Mouse (Mus musculus): ENCODE measurements around the gene E130114P18Rik. TPM values are rescaled to one million over a fixed set of nuclear protein-coding genes. Genes with fewer than 3 reads are reported as not detected.

The E130114P18Rik gene
- polyA plus RNA-seq, 1 experiment from 2014 or later: 62.9 TPM

DNA sequence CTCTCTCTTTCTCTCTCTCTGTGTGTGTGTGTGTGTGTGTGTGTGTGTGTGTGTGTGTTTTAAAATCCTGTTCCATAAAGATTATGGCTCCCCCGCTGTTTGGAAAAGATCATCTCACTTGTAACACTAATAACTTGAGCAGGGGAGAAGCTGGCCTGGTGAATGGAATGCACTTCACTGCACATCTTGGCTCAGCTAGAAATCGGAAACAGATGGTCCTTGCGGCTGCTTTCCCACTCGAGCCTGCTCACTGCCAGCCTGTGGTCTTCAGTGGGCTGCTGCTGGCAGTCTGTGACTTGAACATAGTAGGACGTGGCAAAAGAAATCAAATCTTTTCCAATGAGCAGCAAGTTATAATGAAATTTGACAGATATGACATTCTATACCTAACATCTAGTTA, 202.4 kb downstream of the E130114P18Rik start:
- Histone ChIP-seq H3K27ac (ENCODE audit: low read depth, low read length) (peak overlapping the region; percentile 64; the same call in 1 of the 2 replicates), H3K4me3 (ENCODE audit: low read depth, low read length) (no peak overlapping the region), H3K27me3 (replicated peaks; ENCODE audit: control insufficient read depth, insufficient read depth, low read length) (no peaks in the 10 kb centered on the region), H3K9ac (ENCODE audit: low read length) (no peak overlapping the region), H3K36me3 (ENCODE audit: control insufficient read depth, insufficient read depth, low read length) (no peaks in the 10 kb centered on the region), H3K9me3 (replicated peaks; ENCODE audit: control insufficient read depth, low read length) (no peaks in the 10 kb centered on the region), H3K4me1 (ENCODE audit: control insufficient read depth, insufficient read depth, low read length) (peaks cover 33% of the 10 kb centered on the region), H3K4me2 (ENCODE audit: low read length) (no peak overlapping the region)
- peak; percentile 88 for DNase-seq (ENCODE audit: low spot score)
- WGBS: 30% methylated on average over 5 of the region's 5 CpGs
- peak; percentile 90 for ATAC-seq

DNA sequence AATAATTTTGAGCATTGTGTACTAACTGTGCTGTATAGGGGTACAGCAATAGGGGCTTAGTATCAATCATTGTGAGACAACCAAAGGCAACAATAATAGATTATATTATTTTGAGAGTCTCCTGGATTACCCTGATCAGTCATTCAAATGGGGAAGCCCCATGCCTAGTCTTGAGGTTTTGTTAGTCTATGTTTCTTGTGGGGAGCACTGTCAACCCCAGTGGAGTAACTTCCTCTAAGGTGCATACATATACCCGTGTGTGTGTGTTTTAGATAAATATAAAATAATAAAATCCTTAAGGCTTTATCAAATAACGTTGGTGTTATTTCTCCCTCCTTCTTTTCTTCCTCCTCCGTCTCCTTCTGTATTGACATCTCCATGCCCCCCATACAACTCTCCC, 208.6 kb downstream of the E130114P18Rik start:
- Histone ChIP-seq H3K4me1 (ENCODE audit: control insufficient read depth, insufficient read depth, low read length) (no peaks in the 10 kb centered on the region), H3K9me3 (replicated peaks; ENCODE audit: control insufficient read depth, low read length) (no peaks in the 10 kb centered on the region), H3K4me2 (ENCODE audit: low read length) (no peak overlapping the region), H3K9ac (ENCODE audit: low read length) (no peak overlapping the region), H3K36me3 (ENCODE audit: control insufficient read depth, insufficient read depth, low read length) (0 out of 2 replicates have a peak, but pooled peaks cover 3% of the 10 kb centered on the region), H3K4me3 (ENCODE audit: low read depth, low read length) (no peak overlapping the region), H3K27ac (ENCODE audit: low read depth, low read length) (no peak overlapping the region), H3K27me3 (replicated peaks; ENCODE audit: control insufficient read depth, insufficient read depth, low read length) (no peaks in the 10 kb centered on the region)
- WGBS: 90% methylated on average over 3 of the region's 3 CpGs
- no peak for ATAC-seq
- DNase-seq (ENCODE audit: low spot score): no peak

DNA sequence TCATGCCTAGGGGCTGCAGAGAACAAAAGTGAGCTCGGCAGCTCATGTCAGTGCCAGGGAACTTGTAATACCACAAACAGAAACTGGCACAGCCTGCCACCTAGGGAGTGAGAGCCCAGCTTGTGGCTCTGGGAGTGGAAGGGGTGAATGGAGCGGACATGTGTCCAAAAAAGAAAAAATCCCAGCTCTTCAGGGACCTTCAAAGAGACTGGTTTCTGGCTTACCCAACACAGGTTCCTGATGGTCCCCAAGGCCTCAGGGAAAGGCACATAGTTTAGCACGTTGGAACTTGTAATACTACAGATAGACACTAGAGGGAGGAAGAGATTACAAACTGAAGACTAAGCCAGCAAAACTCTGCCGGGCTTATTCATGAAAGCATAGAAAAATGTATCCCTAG, 213.2 kb downstream of the E130114P18Rik start:
- Histone ChIP-seq H3K27ac (ENCODE audit: low read depth, low read length) (no peak overlapping the region), H3K36me3 (ENCODE audit: control insufficient read depth, insufficient read depth, low read length) (0 out of 2 replicates have a peak, but pooled peaks cover 5% of the 10 kb centered on the region), H3K4me3 (ENCODE audit: low read depth, low read length) (no peak overlapping the region), H3K4me2 (ENCODE audit: low read length) (no peak overlapping the region), H3K9ac (ENCODE audit: low read length) (no peak overlapping the region), H3K9me3 (replicated peaks; ENCODE audit: control insufficient read depth, low read length) (no peaks in the 10 kb centered on the region), H3K4me1 (ENCODE audit: control insufficient read depth, insufficient read depth, low read length) (no peaks in the 10 kb centered on the region), H3K27me3 (replicated peaks; ENCODE audit: control insufficient read depth, insufficient read depth, low read length) (no peaks in the 10 kb centered on the region)
- 18% methylated on average over 4 of the region's 4 CpGs for WGBS
- peak; percentile 81 for DNase-seq (ENCODE audit: low spot score)
- peak; percentile 86 for ATAC-seq

DNA sequence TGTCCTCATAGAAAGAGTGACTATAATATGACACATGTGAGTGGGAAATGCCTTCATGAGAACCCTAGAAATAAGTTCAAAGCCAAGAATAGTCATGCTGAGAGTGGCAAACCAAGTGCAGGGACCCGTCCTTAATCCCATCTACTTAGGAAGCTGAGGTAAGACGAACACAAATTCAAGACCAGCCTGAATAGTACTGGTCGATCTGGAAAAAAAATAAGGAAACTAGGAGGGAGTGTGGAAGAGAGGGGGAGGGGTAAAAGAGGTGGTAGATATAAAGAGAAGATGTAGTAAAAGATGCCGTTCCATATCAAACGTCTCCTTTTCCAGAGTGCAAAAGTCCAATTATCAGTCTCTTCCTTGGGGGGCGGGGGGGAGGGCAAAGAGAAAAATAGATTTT, 213.7 kb downstream of the E130114P18Rik start:
- no peak overlapping the region for H3K27ac ChIP-seq (ENCODE audit: low read depth, low read length)
- H3K36me3 ChIP-seq (ENCODE audit: control insufficient read depth, insufficient read depth, low read length): 0 out of 2 replicates have a peak, but pooled peaks cover 5% of the 10 kb centered on the region
- H3K4me3 ChIP-seq (ENCODE audit: low read depth, low read length): no peak overlapping the region
- H3K4me1 ChIP-seq (ENCODE audit: control insufficient read depth, insufficient read depth, low read length): no peaks in the 10 kb centered on the region
- DNase-seq (ENCODE audit: low spot score): no peak
- peak; percentile 44 for ATAC-seq
- no peak overlapping the region for H3K4me2 ChIP-seq (ENCODE audit: low read length)
- H3K27me3 ChIP-seq (replicated peaks; ENCODE audit: control insufficient read depth, insufficient read depth, low read length): no peaks in the 10 kb centered on the region
- no peak overlapping the region for H3K9ac ChIP-seq (ENCODE audit: low read length)
- 76% methylated on average over 6 of the region's 6 CpGs for WGBS
- no peaks in the 10 kb centered on the region for H3K9me3 ChIP-seq (replicated peaks; ENCODE audit: control insufficient read depth, low read length)

DNA sequence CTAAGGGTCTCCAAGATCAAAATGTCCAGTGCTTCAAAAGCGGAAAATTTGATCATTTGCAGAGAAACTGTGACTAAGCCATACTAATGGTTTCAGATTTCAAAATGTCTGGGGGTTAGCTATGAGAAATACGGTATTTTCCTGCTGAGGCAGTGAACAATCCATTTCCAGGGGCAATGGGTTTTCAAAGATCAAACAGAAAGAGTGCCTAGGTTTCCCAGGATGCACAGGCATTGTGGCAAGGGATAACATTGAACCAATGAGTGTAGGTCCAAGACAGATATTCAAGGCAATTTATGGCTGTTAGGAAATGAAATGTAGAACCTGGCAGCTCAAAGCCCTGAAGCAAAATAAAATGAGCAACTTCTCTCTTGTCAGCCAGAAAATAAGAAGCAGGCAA, 220.3 kb downstream of the E130114P18Rik start:
- Histone ChIP-seq H3K4me3 (ENCODE audit: low read depth, low read length) (no peak overlapping the region), H3K4me2 (ENCODE audit: low read length) (no peak overlapping the region), H3K9ac (ENCODE audit: low read length) (no peak overlapping the region), H3K27ac (ENCODE audit: low read depth, low read length) (no peak overlapping the region), H3K27me3 (replicated peaks; ENCODE audit: control insufficient read depth, insufficient read depth, low read length) (no peaks in the 10 kb centered on the region), H3K36me3 (ENCODE audit: control insufficient read depth, insufficient read depth, low read length) (0 out of 2 replicates have a peak, but pooled peaks cover 3% of the 10 kb centered on the region), H3K9me3 (replicated peaks; ENCODE audit: control insufficient read depth, low read length) (0 out of 2 replicates have a peak, but pooled peaks cover 3% of the 10 kb centered on the region), H3K4me1 (ENCODE audit: control insufficient read depth, insufficient read depth, low read length) (no peaks in the 10 kb centered on the region)
- ATAC-seq: no peak
- DNase-seq (ENCODE audit: low spot score): no peak
- WGBS: 83% methylated on average over 2 of the region's 2 CpGs

DNA sequence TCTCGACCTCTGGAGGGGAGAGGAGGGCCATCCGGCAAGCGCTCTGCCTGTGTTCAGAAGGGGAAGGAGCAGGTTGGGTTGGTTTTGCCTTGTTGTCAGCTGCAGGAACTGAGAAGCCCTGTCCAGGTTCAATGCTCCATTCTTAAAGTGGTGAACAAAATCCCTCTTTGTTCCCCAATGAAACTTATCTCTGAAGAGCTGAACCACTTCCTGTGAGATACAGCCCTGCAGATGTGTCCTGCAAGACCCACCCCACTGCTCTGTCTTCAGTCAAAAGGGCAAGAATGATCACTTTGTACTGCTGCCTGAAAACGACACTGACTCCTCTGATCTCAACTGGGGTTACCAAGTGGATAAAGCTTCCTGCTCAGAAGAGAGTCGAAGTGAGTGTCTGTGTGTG, 233.9 kb downstream of the E130114P18Rik start:
- Histone ChIP-seq H3K27me3 (replicated peaks; ENCODE audit: control insufficient read depth, insufficient read depth, low read length) (no peaks in the 10 kb centered on the region), H3K36me3 (ENCODE audit: control insufficient read depth, insufficient read depth, low read length) (no peaks in the 10 kb centered on the region), H3K4me1 (ENCODE audit: control insufficient read depth, insufficient read depth, low read length) (no peaks in the 10 kb centered on the region), H3K9me3 (replicated peaks; ENCODE audit: control insufficient read depth, low read length) (peaks cover 4% of the 10 kb centered on the region; the same call in 1 of the 2 replicates), H3K27ac (ENCODE audit: low read depth, low read length) (no peak overlapping the region), H3K9ac (ENCODE audit: low read length) (no peak overlapping the region), H3K4me3 (ENCODE audit: low read depth, low read length) (no peak overlapping the region), H3K4me2 (ENCODE audit: low read length) (no peak overlapping the region)
- ATAC-seq (no peak), DNase-seq (ENCODE audit: low spot score) (no peak)
- 67% methylated on average over 5 of the region's 5 CpGs for WGBS

DNA sequence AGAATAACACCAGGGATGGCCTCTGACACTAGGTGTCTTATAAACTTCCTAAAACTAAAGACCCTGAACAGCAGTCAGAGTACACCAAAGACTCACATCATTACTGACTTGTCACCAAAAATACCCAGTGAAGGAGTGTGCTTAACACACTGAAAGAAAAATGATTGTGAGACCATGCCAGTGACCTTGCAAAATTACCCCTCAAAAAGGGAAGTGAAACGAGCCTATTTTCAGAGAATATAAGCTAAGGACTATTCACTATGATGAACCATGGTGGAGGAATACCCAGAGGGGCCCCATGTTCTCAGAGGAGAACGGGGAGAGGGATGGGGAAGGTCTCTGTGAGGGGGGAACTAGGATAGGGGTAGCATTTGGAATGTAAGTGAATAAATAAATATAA, 245.8 kb downstream of the E130114P18Rik start:
- no peaks in the 10 kb centered on the region for H3K9me3 ChIP-seq (replicated peaks; ENCODE audit: control insufficient read depth, low read length)
- no peak overlapping the region for H3K4me3 ChIP-seq (ENCODE audit: low read depth, low read length)
- no peak overlapping the region for H3K9ac ChIP-seq (ENCODE audit: low read length)
- no peak overlapping the region for H3K27ac ChIP-seq (ENCODE audit: low read depth, low read length)
- WGBS: 69% methylated on average over 2 of the region's 2 CpGs
- no peak for DNase-seq (ENCODE audit: low spot score)
- no peak for ATAC-seq
- H3K4me1 ChIP-seq (ENCODE audit: control insufficient read depth, insufficient read depth, low read length): no peaks in the 10 kb centered on the region
- no peak overlapping the region for H3K4me2 ChIP-seq (ENCODE audit: low read length)
- no peaks in the 10 kb centered on the region for H3K36me3 ChIP-seq (ENCODE audit: control insufficient read depth, insufficient read depth, low read length)
- no peaks in the 10 kb centered on the region for H3K27me3 ChIP-seq (replicated peaks; ENCODE audit: control insufficient read depth, insufficient read depth, low read length)

DNA sequence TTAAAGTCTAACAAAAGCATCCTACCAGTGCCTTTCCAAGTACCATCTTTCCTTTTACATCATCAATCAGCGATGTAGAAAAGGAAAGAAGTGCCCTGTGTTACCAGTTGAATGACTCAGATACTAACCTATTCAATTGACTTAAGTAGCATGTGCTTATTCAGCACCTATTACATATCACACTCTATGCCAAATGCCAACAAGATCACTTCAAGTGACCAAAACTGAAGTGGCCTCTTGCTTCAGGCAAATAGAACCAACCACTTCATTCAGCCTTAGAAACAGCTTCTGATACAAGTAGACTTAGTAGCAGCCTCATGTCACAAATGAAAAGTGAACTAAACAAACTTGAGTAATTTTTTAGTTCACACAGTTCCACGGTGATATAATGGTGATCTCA, 249.4 kb downstream of the E130114P18Rik start:
- Histone ChIP-seq H3K27me3 (replicated peaks; ENCODE audit: control insufficient read depth, insufficient read depth, low read length) (no peaks in the 10 kb centered on the region), H3K27ac (ENCODE audit: low read depth, low read length) (no peak overlapping the region), H3K4me1 (ENCODE audit: control insufficient read depth, insufficient read depth, low read length) (no peaks in the 10 kb centered on the region), H3K9ac (ENCODE audit: low read length) (no peak overlapping the region), H3K4me3 (ENCODE audit: low read depth, low read length) (no peak overlapping the region), H3K36me3 (ENCODE audit: control insufficient read depth, insufficient read depth, low read length) (no peaks in the 10 kb centered on the region), H3K9me3 (replicated peaks; ENCODE audit: control insufficient read depth, low read length) (no peaks in the 10 kb centered on the region), H3K4me2 (ENCODE audit: low read length) (no peak overlapping the region)
- no peak for DNase-seq (ENCODE audit: low spot score)
- WGBS: 81% methylated on average over 2 of the region's 2 CpGs
- no peak for ATAC-seq
